Mouse (Mus musculus) layer of hippocampus, postnatal 25 days (tissue): ENCODE data around the gene Tmco5. TPM values are rescaled to one million over a fixed set of nuclear protein-coding genes. Genes with fewer than 3 reads are reported as not detected.

Experiments used
- DNase-seq, 2 experiments: peaks; one replicate each; pipeline ENCODE4 v3.0.0; 2022; ENCODE audit warnings: mixed read lengths in 2 of 2, low spot score in 1 of 2; ENCODE audit errors: extremely low spot score in 1 of 2
- total RNA-seq, 2 experiments: library from RNA; stranded (reverse); gene quantifications; 2 replicates each; pipeline ENCODE4 v1.2.3; 2021

Gene Tmco5
- under 1 TPM; 0.80 to 0.94 TPM for total RNA-seq

DNA sequence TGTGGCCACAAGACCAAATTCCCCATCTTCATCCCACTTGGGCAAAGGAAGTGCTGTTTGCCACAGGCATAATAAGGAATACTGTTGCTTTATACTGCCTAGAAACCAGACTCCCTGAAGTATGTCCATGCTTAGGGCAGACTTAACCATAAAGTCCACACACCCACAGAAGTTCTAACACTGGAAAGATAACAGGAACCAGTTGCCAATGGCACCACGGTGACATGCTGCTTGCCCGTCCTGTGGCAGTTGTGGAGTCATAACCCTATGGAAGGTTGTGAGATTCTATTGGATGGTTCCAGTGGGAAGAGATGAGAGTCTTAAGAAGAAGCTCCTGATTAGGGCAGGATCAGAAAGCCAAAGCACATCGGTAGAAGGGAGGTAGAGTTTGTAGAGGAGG lies at the start of gene Tmco5:
Tmco5 (plus strand) TSS at position 301 of the 400 bp plus-strand sequence.
- no peak for DNase-seq

DNA sequence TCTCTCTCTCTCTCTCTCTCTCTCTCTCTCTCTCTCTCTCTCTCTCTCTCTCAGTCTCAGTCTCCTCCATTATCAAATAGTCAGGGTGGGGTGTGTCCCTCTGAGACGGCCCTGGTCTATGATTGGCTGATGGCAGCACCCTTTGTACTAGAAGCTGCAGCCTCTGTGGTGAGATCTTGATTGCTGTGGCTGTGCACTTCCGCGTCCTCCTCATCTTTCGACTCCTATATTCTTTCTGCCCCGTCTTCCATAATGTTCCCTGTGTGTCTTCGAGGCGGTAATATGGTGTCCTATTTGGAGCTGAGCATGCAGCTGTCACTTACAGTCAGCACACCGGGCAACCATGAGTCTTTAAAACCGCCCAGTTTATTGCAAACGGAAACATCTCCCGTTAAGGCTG lies 46.6 kb upstream of the Tmco5 start:
- no peak for DNase-seq

DNA sequence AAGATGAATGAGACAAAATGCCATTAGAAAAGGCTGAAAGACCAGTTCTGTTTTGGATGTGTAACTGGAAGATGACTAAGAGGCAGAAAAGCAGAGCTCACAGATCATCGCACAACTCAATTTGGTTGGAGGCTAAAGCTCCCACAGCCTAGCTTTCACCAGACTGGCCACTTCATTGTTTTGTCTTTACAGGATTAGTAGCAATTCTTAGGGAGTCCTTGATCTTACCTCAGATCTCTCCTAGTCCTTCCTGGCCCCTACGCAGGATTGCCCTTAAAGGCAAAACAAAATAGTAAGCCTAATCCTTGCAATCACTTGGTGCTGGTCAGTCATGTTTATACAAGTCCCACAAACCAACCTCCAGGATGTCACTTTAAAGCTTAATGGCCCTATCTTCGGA lies 40.7 kb upstream of the Tmco5 start:
- DNase-seq = no peak

DNA sequence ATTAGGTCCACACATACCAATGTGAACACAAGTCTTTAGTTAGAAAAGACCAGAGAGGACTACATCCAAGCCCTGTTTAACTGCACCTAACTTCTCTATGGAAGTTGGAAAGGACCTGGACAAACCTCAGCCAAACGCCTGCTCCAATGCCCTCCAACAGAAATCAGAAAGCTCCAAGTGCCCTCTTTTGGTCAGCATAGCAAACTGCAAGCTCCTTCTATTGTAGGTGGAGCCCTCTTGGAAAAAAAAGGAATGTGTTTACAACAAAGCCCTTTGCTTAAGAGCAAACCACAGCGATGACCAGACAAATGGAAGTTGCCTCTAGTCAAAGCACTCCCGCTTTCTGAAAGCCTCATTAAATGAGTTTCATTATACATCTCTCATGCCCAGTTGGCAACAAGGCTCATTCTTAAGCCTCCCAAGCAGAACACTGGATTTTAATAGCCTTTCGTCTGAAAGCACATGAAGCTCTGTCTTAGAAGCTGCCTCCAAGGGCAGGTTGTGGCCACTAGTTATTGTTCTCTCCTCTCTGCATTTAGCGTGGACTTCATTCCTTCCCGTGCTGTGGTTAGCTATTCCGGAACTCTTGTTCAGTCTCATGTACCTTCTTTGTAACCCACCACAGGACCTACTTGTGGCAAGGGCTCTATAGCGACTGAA lies 39.8 kb upstream of the Tmco5 start:
- DNase-seq = peak in 1 of 2 experiments; percentile 21

DNA sequence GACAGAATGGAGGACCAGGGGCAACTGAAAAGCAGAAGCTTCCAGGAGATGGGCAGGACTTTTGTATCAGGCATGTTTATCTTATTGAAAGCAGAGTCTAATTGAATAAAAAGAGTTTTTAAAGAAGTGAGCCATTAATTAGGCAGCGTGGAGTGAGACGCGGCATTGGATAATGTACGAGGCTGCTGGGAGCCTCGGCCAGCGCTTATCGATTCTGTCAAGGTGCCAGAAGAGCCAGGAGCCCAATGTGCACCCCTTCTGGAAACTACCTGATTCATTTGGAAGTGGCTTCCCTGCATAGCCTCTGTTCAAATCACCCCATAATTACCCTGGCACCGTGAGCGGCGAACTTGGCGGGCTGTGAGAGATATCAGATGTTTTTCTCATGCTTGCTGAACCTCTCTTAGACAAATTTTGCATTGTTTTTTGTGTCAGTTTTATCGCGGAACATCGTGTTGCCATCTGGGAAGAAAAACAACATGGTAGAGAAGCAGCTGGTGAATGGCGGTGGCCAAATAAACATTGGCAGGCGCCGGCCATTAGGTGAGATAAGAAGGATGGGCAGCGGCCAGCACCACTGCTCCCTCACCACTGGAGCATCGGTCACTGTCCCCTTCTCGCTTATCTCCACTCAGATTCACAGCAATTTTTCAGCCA lies 28.4 kb upstream of the Tmco5 start:
- peak; percentile 9 to 13 for DNase-seq

DNA sequence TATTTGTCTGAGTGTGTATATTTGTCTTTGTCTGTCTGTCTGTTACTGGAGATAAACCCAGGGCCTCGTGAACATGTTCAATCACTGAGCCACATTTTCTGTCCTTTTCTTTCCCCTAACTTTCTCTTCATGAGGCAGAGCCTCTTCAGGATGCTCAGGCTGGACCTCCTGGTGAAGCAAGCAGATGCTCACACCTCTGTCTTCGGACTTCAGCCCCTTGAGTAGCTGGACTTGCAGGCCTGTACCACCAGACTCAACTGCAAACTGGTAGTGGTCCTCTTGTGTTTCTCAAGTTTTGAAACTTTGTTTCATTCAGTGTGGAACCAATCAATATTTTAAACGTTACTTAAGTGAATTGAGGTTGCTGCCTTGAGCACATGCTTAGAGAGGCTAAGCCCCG lies 27.1 kb upstream of the Tmco5 start:
- DNase-seq = no peak

DNA sequence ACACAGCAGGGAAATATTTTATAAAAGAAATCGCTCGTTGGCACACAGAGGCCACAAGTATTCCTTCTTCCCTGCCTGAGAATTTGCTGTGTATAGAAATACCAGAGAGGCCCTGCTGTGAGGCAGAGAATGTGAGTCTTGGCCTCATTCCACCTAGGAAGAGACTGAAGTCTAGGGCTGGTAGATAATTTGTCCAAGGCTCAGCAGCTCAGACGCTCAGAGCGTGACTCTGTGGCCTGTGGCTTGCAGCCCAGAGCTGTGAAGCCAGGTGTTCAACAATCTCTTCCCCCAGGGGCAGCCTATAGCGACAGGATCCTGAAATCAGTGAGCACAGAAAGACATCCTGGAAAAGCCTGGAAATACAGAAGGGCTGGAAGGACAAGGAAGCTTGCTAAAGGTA lies 26.2 kb upstream of the Tmco5 start:
- DNase-seq = no peak

DNA sequence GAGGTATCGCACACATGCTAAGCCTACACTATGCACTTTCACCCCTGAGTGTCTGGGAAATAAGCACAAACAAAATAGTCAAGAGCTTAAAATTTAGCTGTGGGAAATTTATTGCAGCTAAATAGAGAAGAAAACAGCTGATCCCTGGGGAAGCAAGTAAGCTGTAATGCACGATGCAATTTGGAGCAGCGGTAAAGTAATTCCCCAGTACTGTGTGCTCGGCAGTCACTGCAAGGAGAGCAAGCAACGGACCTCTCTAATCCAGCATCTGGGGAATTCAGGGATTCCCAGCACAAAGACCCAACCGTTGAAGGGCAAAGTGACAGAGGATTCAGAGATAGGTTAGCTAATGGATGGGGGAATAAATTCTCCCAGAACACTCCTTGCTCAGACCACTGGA lies 19.8 kb upstream of the Tmco5 start:
- no peak for DNase-seq

DNA sequence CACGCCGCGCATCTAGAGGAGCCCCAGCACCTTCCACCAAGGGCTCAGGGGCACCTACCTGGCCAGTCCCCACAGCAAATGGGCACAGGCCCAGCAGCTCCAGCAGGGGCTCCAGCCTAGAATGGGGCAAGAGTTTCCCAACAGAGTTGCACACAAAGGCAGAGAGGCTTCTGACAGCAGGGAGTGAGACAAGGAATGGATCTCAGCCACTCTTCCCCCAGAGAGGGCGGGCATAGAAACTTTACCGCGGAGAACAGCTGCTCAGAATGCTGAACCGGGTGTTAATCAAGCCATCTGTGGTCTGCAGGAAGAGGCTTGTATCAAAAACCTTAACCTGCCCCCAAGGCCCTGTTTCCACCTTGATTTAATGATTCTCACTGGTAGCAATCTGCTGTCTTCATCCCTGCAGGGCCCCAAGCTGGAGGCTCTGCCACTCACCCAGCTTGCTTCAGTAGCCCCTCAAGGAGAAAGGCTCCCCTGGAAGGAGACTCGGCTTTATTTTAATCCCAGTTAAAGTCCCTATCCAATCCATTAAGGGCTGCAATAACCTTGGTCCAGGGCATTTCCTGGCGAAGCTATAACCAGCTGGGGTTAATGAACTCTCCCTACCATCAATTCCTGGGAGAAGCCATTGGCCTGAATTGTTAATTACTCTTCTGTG lies 1.4 kb upstream of the Tmco5 start:
- DNase-seq = no peak

DNA sequence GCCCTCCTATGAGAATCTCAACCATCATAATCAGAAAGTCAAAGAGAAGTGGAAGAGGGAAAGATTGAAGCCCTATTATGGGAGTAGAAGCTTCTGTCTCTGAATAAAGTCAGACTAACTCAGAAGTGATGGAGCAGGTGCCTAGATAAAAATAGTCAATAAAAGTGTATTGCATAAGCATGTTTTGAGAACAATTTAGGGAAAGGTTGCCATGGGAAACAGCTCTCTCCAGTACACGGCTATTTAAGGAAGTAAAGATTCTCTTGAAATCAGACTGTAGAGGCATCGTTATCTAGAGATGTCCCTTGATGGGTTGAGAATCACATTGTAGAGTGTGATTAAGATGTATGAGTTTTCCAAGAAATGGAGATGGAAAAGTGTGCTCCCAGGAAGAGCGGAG lies 1.2 kb downstream of the Tmco5 start:
- DNase-seq = no peak

DNA sequence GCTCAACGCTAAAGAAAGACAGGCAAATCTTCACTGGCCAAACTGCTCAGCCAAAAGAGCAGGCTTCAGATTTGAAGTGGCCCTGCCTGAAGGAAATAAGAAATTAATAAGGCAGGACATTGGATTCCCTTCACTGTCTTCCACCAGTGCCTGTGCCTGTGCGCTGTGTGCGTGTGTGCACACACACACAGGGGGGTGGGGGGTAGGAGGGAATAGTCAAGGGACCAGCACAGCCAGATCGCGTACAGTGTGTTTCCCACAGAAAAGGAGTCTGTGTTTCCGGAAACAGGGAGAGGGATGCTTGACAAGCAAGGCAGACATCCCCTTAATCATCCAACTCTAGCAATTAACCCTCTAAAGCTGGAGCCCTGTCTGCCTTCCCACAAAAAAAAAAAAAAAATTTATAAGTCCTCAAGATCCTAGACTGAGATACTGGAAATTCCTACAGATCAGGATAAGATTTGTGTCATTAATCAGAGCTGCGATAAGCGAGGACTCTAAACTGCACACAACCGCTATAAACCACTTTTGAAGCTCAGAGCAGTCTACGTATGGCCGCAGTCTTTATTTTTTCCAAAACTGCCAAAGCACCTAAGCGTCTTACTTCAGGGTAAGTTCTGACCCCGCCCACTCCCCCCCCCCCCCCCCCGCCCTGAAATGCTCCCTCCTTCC lies 15.0 kb downstream of the Tmco5 start:
- no peak for DNase-seq

DNA sequence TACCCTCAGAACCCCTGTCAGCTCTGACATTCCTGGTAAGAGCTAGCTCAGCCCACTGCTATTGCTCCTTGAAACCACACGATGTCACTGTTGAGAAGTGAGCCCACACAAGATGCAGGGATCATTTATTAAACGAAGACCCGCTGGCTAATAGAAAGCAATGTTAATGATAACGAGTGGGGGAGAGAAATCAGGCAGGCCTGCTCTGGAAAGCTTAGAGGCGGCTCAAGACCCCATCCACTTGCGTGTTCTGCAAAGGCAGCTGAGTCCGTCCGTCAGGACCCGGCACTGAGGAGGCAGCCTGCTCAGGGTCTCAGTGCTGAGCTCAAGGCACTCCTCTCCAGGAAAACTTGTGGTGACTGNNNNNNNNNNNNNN lies 15.5 kb downstream of the Tmco5 start:
- DNase-seq = no peak

DNA sequence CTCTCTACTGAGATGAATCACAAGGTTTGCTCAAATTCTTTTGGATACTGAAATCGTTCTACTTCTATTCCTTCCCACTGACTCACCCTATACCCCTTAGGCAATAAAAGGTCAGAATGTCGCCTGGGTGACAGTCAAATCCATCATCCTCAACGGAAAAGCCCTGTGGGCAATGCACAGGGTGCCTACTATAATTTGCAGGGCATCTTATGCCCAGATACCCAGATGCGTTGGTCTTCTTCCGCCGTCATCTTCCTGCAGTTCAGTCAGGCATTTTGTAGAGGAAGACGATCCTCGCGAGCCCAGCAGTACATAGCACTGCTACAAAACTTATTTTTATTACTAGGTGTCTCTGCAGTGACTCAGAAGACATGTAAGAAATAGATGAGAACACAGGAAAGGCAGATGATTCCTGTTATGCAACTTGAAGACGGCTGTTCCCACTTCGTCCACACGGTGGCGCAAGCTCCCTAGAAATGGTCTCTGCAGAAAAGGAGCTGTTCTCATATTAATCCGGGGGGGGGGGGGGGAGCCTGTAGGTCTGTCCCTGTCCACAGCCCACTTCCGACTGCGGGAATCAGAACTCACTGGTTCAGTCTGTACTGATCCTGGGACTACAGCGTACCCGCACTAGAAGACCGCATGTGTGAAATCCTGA lies 21.3 kb downstream of the Tmco5 start:
- peak; percentile 99 to 100 for DNase-seq

DNA sequence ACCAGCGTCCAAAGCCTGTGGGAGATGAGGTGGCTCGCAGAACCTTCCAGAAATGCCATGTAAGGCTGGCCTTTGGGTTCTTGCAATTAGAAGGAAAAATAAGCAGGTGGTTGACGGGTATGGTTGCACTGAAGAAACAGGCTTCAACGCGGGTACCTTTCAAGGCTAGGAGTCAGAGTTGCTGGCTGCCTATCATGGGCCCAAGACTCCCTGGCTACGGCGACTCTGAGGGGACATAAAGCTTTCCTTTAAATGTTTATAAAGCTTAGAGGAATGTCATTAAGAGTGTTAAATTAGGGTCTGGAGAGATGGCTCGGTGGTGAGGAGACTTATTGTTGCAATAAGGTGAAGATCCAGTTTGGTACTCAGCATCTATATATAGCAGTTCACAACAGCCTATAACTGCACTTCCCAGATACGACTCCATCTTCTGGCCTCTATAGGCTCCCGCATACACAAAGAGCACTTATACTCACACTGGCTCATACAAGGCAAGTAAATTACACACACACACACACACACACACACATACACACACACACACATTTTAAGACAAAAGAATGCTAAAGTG lies 21.9 kb downstream of the Tmco5 start:
- no peak for DNase-seq

DNA sequence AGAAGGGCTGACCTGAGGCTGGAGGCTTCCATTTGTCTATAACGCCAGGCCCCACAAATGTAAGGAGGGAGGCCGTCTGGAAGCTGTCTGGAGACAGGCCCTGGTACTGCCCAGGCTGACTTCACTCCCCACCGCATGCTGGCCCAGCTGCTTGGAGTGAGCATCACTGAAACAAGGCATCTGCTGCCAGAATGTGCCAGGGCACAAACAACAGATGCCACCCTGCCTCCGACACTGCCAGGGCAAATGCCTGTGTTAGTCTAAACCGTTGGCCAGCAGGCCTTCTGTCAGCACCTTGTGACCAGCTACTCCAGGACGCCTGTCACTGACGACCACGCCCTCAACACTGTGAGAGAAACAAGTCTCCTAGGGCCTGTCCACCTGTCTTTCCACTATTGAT lies 29.8 kb downstream of the Tmco5 start:
- no peak for DNase-seq

DNA sequence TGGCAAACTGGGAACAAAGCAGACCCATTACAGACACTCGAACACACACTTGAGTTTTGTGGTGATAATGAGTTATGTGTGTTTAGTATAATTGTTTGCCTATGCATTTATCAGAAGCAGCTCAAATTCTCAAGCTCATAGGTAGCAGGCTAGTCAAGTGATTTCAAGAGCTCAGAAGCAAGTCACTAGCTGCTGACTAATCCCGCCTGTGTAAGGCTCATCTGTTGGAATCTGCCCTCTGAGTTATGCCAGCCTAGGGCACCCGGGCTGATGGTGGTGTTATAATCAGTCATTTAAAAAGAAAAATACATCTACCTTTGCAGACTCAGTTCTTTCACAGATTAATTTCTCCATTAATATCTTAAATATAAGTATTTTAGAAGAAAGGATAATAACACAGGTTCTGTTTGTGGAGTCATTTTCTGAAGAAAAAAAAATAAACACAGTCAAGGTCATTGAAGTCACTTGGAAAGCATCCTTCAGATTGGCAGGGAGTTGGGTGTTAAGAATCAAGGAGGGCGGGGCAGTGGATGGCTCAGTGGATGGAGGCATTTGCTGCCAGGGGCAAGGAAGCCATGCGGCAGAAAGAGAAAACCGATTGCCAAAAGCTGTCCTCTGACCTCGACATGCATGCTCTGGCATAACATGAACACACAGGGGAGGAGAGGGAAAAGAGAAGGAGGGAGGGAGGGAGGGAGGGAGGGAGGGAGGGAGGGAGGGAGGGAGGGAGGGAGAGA lies 34.0 kb downstream of the Tmco5 start:
- DNase-seq = no peak

DNA sequence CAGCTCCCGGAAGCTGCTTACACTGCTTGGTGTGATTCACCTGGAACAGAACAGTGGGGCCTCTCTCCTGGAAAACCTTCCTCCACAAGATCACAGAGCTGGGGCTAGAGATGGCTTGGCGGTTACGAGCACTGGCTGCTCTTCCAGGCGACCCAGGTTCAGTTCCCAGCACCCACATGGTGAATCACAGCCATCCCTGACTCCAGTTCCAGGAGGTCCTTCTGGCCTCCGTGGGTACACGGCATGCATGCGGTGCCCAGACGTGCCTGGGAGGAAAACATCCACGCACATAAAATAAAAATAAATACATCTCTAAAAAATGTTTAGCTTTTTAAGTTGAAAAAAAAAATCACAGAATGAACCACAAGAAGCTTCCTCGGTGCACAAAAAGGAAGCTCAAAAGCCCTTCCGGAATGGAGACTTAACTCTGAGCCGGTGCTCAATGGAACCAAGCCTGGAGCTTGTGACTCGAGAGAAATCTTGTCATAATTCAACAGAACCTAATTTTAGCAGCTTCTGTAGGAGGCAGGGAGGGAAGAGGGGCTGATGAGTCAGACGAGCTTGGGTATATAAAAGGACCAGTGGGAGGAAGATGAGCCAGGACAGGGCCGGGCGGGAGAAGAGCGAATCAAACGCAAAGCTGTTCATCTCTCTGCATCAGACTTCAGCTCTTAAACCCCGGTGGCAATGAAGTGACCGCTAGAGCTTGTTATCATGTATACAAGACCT lies 35.4 kb downstream of the Tmco5 start:
- peak in 1 of 2 experiments; percentile 17 for DNase-seq

DNA sequence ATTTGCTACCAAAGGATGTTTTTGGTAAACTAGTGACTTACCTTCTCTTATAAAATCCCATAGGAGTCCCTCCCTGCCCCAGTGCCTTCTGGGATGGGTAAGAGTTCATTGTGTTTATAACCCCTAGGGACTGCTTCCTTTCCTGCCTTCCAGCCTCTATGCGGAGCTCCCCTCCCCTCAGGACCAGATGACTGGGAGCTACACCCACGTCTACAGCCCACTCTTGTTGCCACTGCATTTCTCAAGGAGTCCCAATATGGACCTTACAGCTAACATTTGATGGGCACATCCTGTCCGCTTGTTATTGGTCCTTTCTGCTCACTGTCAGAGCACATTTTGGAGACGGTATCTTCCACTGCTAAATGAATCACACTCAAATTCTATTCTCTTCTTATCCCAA lies 36.1 kb downstream of the Tmco5 start:
- no peak for DNase-seq

DNA sequence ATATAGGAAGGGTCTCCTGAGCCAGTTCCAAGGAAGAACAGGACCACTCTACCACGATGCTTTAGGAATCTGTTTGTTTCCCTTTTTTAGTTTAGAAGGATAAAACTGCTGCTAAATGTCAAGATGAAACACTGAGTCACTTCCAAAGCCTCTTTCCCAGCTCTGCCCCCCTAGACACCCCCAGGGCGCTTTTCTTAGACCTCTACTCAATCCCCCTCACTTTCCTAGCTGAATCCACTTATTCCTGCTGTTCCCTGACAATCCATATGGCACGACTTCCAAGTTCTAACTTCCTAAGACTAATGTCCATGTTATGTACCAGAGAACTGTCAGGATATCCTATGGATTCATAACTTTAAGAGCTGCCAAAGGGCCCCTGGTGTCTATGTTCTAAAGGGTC lies 40.1 kb downstream of the Tmco5 start:
- DNase-seq = no peak
